Mouse (Mus musculus) skeletal muscle tissue, adult 2 months (tissue): Measurements from ENCODE around the gene Ece1.
A peak's percentile ranks its signal among the peaks of the same experiment; 100 is the strongest.
"Not testable (repeated sequence)": the region's sequence is repeated elsewhere in the genome, so short reads cannot be mapped to it uniquely, and the experiment has no call there.

Experiments used
- DNase-seq: peaks from one replicate; pipeline ENCODE4 v3.0.0-alpha.2; 2012; ENCODE audit warnings: low read depth, low spot score

The Ece1 gene

DNA sequence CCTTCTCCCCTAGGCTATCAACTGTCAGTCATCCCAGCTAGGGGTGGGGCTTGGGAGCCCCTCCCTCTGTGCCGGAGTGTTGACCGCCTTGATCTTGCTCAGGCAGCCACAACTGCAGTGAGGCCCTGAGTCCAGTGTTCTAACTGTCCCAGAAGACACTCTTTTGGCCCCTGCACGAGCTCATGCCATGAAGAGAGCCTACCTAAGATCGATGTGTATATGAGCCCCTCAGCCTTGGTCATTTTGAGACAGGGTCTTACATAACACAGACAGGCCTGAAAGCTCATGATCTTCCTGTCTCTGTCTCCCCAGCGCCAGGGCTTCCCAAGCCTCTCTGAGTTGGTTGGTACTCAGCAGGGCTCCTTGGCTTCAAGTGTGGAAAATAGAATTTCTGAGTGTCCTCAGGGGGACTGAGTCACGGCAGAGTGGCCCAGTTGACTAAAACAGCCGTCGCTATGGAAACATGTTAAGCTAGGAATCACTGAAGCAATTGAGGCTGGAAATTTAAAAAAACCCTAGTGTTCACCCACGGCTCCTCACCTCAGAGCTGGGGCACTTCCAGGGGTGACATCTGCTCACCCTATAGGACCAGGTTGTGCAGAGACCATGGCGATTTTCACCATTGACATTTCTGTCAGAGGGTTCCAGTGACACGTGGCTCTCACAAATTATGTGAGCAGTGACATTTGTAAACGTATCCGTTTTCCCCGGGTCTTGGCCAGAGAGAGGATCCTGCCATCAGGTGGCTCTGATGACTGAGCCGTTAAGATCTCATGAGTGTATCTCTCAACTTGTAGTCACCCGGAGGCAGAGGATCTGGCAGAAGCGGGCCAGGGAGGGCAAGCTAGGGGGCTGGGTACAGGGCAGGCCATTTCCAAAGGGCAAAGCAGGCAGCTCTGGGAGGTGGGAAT is 80.1 kb downstream of the Ece1 start:
- DNase-seq = peak; percentile 93

GRCm38 (mm10) chr4:137942782-137943486 is 80.9 kb downstream of the Ece1 start:
- DNase-seq = peak; percentile 45

GRCm38 (mm10) chr4:137943540-137943939 is 81.5 kb downstream of the Ece1 start:
- peak; percentile 93 for DNase-seq

GRCm38 (mm10) chr4:137945376-137945775 is 83.3 kb downstream of the Ece1 start:
- DNase-seq = no peak

GRCm38 (mm10) chr4:137946419-137946818 is 84.4 kb downstream of the Ece1 start:
- DNase-seq = no peak

- peak; percentile 60 for DNase-seq
Measured at GRCm38 (mm10) chr4:137952840-137953239, 90.8 kb downstream of the Ece1 start.

GRCm38 (mm10) chr4:137954184-137954583 is 92.1 kb downstream of the Ece1 start:
- DNase-seq = no peak

GRCm38 (mm10) chr4:137954926-137955396 is 92.9 kb downstream of the Ece1 start:
- DNase-seq = peak; percentile 87

DNA sequence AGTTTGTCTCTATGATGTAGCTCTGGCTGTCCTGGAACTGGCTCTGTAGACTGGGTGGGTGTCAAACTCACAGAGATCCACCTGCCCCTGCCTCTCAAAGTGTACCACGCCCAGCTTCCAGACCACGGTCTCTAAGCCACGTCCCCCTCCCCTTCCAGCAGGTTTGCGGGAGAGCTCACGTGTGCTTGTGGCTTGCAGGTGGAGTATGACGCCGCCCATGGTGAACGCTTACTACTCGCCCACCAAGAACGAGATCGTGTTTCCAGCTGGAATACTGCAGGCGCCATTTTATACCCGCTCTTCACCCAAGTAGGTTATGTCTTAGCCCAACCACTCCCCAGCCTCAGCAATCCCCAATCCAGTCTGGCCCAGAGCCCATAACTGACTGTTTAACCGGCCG is 94.2 kb downstream of the Ece1 start:
- no peak for DNase-seq

DNA sequence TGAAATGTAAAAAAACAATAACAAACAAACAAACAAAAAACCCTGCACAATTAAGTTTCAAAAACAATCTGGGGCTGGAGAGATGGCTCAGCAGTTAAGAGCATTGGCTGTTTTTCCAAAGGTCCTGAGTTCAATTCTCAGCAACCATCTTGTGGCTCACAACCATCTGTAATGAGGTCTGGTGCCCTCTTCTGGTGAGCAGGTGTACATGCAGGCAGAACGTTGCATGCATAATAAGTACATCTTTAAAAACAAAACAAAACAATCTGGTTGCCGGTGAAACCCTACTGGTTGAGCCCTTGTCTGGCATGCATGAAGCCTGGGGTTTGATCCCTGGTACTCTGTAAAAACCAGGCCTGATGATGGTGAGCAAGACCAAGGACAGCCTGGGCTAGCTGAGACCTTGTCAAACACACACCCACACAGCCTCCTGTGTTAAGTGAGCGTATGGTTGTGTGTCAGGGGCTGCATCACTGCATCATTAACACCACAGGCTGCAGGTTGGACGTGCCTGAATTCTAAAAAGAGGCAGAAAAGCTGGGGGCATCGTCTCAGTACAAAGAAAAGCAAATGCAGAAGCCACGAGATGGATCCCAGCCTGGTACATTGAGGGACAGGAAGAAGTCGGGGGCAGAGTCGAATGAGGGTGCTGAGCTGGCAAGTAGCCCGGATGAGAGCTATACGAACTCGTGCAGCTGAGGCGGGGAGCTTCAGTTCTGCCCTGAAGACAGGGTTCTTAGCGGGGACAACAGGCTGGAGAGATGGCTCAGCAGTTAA is 98.0 kb downstream of the Ece1 start:
- DNase-seq = no peak

DNA sequence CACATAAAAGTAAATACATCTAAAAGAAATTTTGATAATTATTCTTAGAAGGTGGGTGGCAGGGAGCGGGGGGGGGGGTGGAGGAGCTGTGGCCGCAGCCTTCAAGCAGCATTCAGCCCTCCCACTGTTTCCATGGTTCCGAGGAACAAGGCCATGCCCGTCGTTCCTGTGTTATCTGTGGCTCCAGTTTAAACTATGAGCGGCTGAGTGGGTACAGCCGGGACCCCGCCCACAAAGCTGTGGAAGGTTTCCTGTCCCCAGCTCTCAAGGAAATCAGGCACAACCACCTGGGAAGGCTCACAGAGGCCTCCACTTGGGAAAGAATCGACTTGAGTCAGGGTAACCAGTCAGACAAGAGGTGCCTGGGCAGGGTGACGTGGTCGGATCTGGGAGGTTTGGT is 98.7 kb downstream of the Ece1 start:
- DNase-seq = no peak

GRCm38 (mm10) chr4:137962643-137963350 is 100.8 kb downstream of the Ece1 start:
- DNase-seq = no peak

GRCm38 (mm10) chr4:137963431-137963830 is 101.4 kb downstream of the Ece1 start:
- DNase-seq = no peak

GRCm38 (mm10) chr4:137963881-137964584 is 102.0 kb downstream of the Ece1 start:
- DNase-seq = peak; percentile 87

GRCm38 (mm10) chr4:137964585-137964930 is 102.5 kb downstream of the Ece1 start:
- no peak for DNase-seq

DNA sequence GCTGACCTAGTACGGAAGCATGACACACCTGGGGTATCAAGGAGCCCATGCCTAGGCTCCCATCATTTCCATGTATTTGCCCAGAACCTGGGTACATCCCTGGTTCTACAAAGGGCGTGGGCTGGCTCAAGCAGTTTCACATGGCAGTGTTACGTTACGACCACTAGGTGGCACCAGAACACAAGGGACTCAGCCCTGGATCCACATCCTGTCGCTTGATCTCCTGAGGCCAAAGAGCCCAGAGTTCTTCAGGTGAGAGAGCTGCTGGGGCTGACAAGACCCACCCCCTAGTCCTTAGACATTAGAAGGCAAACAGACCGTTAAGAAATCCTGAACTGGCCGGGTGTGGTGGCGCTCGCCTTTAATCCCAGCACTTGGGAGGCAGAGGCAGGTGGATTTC is 106.2 kb downstream of the Ece1 start:
- peak; percentile 80 for DNase-seq

DNA sequence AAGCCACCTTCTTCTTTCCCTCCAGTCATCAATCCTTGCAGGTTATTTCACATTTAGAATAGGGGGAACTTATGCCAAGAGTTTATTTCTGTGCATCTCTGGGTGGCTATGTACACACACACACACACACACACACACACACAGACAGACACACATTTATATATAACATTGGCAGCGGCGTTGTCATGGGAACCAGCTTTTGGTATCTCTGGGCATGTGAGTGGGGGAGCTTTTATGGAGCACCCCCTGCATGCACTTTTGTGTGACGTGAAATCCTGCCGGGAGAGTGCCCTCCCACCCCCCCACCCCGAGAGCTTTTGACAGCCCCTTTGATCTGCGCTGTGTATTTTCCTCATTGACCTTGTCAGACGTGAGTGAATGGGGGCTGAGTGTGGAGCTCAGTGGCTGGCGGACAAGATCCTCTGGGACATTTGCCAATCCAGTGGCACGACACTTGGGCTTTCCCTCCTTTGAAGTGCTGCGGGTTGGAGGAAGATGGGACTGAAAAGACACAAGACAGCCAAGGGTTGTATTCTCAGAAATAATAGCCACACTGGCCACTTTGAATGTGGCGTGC is 108.7 kb downstream of the Ece1 start:
- not testable (repeated sequence) for DNase-seq

DNA sequence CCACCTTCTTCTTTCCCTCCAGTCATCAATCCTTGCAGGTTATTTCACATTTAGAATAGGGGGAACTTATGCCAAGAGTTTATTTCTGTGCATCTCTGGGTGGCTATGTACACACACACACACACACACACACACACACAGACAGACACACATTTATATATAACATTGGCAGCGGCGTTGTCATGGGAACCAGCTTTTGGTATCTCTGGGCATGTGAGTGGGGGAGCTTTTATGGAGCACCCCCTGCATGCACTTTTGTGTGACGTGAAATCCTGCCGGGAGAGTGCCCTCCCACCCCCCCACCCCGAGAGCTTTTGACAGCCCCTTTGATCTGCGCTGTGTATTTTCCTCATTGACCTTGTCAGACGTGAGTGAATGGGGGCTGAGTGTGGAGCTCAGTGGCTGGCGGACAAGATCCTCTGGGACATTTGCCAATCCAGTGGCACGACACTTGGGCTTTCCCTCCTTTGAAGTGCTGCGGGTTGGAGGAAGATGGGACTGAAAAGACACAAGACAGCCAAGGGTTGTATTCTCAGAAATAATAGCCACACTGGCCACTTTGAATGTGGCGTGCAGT is 112.9 kb downstream of the Ece1 start:
- not testable (repeated sequence) for DNase-seq

DNA sequence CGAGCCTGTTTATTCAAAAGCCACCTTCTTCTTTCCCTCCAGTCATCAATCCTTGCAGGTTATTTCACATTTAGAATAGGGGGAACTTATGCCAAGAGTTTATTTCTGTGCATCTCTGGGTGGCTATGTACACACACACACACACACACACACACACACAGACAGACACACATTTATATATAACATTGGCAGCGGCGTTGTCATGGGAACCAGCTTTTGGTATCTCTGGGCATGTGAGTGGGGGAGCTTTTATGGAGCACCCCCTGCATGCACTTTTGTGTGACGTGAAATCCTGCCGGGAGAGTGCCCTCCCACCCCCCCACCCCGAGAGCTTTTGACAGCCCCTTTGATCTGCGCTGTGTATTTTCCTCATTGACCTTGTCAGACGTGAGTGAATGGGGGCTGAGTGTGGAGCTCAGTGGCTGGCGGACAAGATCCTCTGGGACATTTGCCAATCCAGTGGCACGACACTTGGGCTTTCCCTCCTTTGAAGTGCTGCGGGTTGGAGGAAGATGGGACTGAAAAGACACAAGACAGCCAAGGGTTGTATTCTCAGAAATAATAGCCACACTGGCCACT is 117.1 kb downstream of the Ece1 start:
- DNase-seq = not testable (repeated sequence)

DNA sequence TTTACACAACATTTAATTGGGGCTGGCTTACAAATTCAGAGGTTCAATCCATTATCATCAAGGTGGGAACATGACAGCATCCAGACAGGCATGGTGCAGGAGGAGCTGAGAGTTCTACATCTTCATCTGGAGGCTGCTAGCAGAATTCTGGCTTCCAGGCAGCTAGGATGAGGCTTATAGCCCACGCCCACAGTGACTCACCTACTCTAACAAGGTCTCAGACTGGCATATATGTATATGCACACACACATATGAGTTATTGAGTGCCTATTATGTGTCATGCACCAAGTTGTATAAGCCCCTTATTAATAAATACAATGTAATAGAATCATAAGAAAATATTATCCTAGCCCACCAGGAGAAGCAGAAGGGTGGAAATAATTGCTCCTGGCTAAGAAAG is 120.8 kb downstream of the Ece1 start:
- DNase-seq = no peak
